Mouse (Mus musculus) hindbrain, embryonic 10.5 days (tissue): ENCODE data around the gene Ing1. TPM values are rescaled to one million over a fixed set of nuclear protein-coding genes. Genes with fewer than 3 reads are reported as not detected.
A peak's percentile ranks its signal among the peaks of the same experiment; 100 is the strongest.
"Not testable (repeated sequence)": the region's sequence is repeated elsewhere in the genome, so short reads cannot be mapped to it uniquely, and the experiment has no call there.

Experiments used
- DNase-seq: peaks from one replicate; pipeline ENCODE4 v3.0.0-alpha.2; 2017; ENCODE audit warnings: low spot score
- H3K27ac ChIP-seq: fragments of 300-500 bp; sonication (generic); 2 replicates; pipeline ENCODE4 v1.5.1; 2016; ENCODE audit warnings: mild to moderate bottlenecking, moderate library complexity
- H3K27me3 ChIP-seq: fragments of 300-500 bp; sonication (generic); 2 replicates; pipeline ENCODE4 v1.6.1; 2016; ENCODE audit warnings: mild to moderate bottlenecking; ENCODE audit not compliant: poor library complexity, insufficient read depth, severe bottlenecking
- H3K36me3 ChIP-seq: fragments of 300-500 bp; sonication (generic); 2 replicates; pipeline ENCODE4 v1.6.1; 2016; ENCODE audit warnings: mild to moderate bottlenecking, moderate library complexity
- H3K4me1 ChIP-seq: fragments of 300-500 bp; sonication (generic); replicated peaks from 2 replicates; pipeline ENCODE4 v1.6.1; 2016; ENCODE audit warnings: mild to moderate bottlenecking
- H3K4me3 ChIP-seq: fragments of 300-500 bp; sonication (generic); 2 replicates; pipeline ENCODE4 v1.5.1; 2016; ENCODE audit warnings: mild to moderate bottlenecking, moderate library complexity
- H3K9me3 ChIP-seq: fragments of 300-500 bp; sonication (generic); 2 replicates; pipeline ENCODE4 v1.6.1; 2016; ENCODE audit warnings: mild to moderate bottlenecking, moderate library complexity
- WGBS: fragments of 180-500 bp; shearing (Covaris S2); methylation state at CpG from one replicate; pipeline ENCODE4 v1.1.7; 2016; 5-methylcytosine and 5-hydroxymethylcytosine counted together
- polyA plus RNA-seq: library from polyadenylated mRNA; unstranded; fragments of >200 nt; fragmentation: Nextera tagmentation; extraction: Ambion mirVana; gene quantifications from 2 replicates; pipeline ENCODE4 v1.2.1, GENCODE M21; 2016

The Ing1 gene
- polyA plus RNA-seq, 1 experiment from 2014 or later, result 31.0 TPM

- no peaks in the 10 kb centered on the region for H3K27me3 ChIP-seq
- DNase-seq, result peak; percentile 99
- peaks cover 33% of the 10 kb centered on the region for H3K4me1 ChIP-seq
- peak overlapping the region; percentile 99 for H3K4me3 ChIP-seq
- no peaks in the 10 kb centered on the region for H3K9me3 ChIP-seq
- H3K27ac ChIP-seq, result peak overlapping the region; percentile 99
- WGBS, result under 1% methylated on average over 100 of the region's 103 CpGs
- peaks cover 8% of the 10 kb centered on the region for H3K36me3 ChIP-seq
Measured at GRCm38 (mm10) chr8:11555720-11556591, 585 bp downstream of the Ing1 start.

- Histone ChIP-seq H3K27me3 (no peaks in the 10 kb centered on the region), H3K36me3 (peaks cover 17% of the 10 kb centered on the region), H3K27ac (peak overlapping the region; percentile 99), H3K9me3 (no peaks in the 10 kb centered on the region), H3K4me3 (peak overlapping the region; percentile 99), H3K4me1 (peaks cover 30% of the 10 kb centered on the region)
- WGBS, result under 1% methylated on average over 85 of the region's 85 CpGs
- DNase-seq, result peak; percentile 59
Measured at GRCm38 (mm10) chr8:11556691-11557423, 1.5 kb downstream of the Ing1 start.

GRCm38 (mm10) chr8:11557424-11557767 lies 2.0 kb downstream of the Ing1 start:
- Histone ChIP-seq H3K4me1 (peaks cover 30% of the 10 kb centered on the region), H3K9me3 (no peaks in the 10 kb centered on the region), H3K4me3 (peak overlapping the region; percentile 99), H3K36me3 (peaks cover 22% of the 10 kb centered on the region), H3K27ac (peak overlapping the region; percentile 99), H3K27me3 (no peaks in the 10 kb centered on the region)
- under 1% methylated on average over 32 of the region's 32 CpGs for WGBS
- DNase-seq, result no peak

DNA sequence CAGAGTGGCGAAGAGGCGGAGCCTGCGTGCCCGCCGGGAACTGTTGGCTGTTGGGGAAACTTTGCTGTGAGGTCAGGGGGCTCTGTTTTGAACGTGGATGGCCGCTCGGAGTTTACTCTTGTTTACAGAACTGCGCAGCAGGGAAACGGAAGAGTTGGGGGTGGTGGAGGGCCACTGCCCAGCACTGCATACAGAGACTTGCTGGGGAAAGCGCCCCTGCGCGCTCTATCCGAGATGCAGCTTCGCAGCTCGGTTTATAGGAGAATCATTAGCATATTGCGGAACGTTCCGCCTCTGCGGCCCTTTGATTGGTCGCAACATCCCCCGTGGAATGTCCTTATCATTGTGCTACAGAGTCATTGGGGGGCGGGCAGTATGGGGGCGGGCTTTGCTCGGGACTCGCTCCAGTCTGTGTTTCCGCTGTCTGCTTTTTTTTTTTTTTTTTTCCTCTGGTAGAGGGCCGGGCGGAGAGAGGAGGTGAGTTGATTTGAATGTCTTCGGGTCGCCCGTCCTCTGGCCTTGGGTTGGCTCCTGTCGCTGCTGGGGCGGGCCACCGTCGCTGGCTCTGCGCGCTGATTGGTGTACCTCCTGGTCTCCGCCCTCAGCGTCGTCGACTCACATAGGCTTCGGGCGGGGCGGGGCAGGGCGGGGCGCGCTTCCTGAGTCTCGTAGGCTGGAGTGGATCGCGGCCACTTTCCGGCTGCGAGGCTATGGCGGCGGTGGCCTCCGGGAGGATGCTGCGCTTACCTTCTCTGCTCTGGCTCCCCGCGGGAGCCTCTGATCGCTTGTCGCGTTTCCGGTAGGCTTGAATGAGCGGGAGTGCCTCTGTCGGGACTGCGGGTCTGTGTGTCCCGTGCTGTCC lies 2.6 kb downstream of the Ing1 start:
- DNase-seq, result peak; percentile 99
- WGBS, result under 1% methylated on average over 67 of the region's 67 CpGs
- peak overlapping the region; percentile 99 for H3K4me3 ChIP-seq
- H3K36me3 ChIP-seq, result peaks cover 26% of the 10 kb centered on the region
- H3K4me1 ChIP-seq, result peaks cover 30% of the 10 kb centered on the region
- H3K9me3 ChIP-seq, result no peaks in the 10 kb centered on the region
- peak overlapping the region; percentile 99 for H3K27ac ChIP-seq
- H3K27me3 ChIP-seq, result no peaks in the 10 kb centered on the region

- H3K9me3 ChIP-seq, result peaks cover 4% of the 10 kb centered on the region
- H3K36me3 ChIP-seq, result peaks cover 41% of the 10 kb centered on the region
- WGBS, result 81% methylated on average over 3 of the region's 3 CpGs
- DNase-seq, result no peak
- H3K4me3 ChIP-seq, result peak overlapping the region; percentile 99; the same call in 1 of the 2 replicates
- H3K27ac ChIP-seq, result no peak overlapping the region
- H3K4me1 ChIP-seq, result peaks cover 25% of the 10 kb centered on the region
- H3K27me3 ChIP-seq, result no peaks in the 10 kb centered on the region
Measured at GRCm38 (mm10) chr8:11559511-11559910, 4.1 kb downstream of the Ing1 start.

DNA sequence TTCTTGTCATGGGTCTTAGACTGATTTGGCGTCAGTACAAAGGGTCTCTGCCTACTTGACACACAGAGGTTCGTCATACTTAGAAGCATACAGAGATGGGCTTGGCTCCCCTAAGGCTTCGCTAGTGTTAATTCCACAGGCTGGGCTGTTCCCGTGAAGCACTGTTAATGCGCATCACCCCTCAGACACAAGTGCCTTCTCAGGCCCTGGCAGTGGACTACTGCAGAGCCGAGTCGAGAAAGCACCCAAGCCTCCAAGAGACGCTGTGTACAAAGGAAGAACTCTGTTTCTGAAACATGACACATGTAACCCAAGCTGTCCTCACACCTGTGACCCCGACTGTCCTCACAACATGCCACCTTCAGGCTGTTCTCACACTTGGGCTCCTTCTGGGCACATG lies 4.8 kb downstream of the Ing1 start:
- WGBS, result 88% methylated on average over 9 of the region's 9 CpGs
- Histone ChIP-seq H3K4me1 (peaks cover 18% of the 10 kb centered on the region), H3K36me3 (peaks cover 48% of the 10 kb centered on the region), H3K9me3 (peaks cover 5% of the 10 kb centered on the region), H3K27ac (no peak overlapping the region), H3K27me3 (no peaks in the 10 kb centered on the region), H3K4me3 (no peak overlapping the region)
- no peak for DNase-seq

- Histone ChIP-seq H3K4me3 (no peak overlapping the region), H3K27ac (no peak overlapping the region), H3K9me3 (peaks cover 5% of the 10 kb centered on the region), H3K4me1 (peaks cover 10% of the 10 kb centered on the region), H3K27me3 (no peaks in the 10 kb centered on the region), H3K36me3 (peaks cover 87% of the 10 kb centered on the region)
- no peak for DNase-seq
- 89% methylated on average over 5 of the region's 5 CpGs for WGBS
Measured at GRCm38 (mm10) chr8:11564236-11564635, 8.9 kb downstream of the Ing1 start.

DNA sequence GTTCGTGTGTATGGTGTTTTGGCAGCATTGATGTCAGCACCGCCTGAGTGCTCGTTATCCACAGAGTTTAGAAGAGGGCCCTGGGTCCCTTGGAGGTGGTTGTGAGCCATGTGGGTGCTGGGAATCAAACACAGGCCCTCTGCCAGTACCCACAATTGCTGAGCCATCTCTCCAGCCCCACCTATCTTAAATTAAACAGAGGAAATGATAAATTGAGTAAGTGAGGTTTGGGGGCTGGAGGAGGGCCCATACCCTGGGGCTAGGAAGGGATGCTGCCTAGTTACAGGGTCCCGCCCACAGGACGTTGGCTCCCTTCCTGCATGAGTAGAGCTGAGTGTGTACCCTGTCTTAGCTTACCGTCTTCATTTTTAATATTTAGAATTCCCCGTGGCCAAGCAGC lies 9.3 kb downstream of the Ing1 start:
- DNase-seq, result no peak
- Histone ChIP-seq H3K27ac (no peak overlapping the region), H3K9me3 (peaks cover 5% of the 10 kb centered on the region), H3K27me3 (no peaks in the 10 kb centered on the region), H3K4me1 (peaks cover 5% of the 10 kb centered on the region), H3K36me3 (peaks cover 88% of the 10 kb centered on the region), H3K4me3 (no peak overlapping the region)
- 91% methylated on average over 7 of the region's 7 CpGs for WGBS

- Histone ChIP-seq H3K4me1 (peaks cover 11% of the 10 kb centered on the region; the same call in 1 of the 2 replicates), H3K36me3 (peaks cover 68% of the 10 kb centered on the region)
- 93% methylated on average over 2 of the region's 2 CpGs for WGBS
- H3K9me3 ChIP-seq, H3K27ac ChIP-seq, H3K27me3 ChIP-seq, H3K4me3 ChIP-seq, DNase-seq: not testable (repeated sequence)
Measured at GRCm38 (mm10) chr8:11568193-11568592, 12.8 kb downstream of the Ing1 start.

GRCm38 (mm10) chr8:11569260-11570097 lies 14.1 kb downstream of the Ing1 start:
- no peak for DNase-seq
- H3K27ac ChIP-seq, result no peak overlapping the region

GRCm38 (mm10) chr8:11570742-11571141 lies 15.4 kb downstream of the Ing1 start:
- Histone ChIP-seq H3K27ac (no peak overlapping the region), H3K9me3 (no peaks in the 10 kb centered on the region), H3K36me3 (peaks cover 42% of the 10 kb centered on the region), H3K4me3 (no peak overlapping the region), H3K4me1 (peaks cover 21% of the 10 kb centered on the region), H3K27me3 (no peaks in the 10 kb centered on the region)
- DNase-seq, result no peak
- 94% methylated on average over 4 of the region's 4 CpGs for WGBS

More at GRCm38 (mm10) chr8:11569260-11570097, 14.1 kb downstream of the Ing1 start:
- Histone ChIP-seq H3K4me3 (no peak overlapping the region), H3K27me3 (no peaks in the 10 kb centered on the region), H3K36me3 (peaks cover 55% of the 10 kb centered on the region), H3K9me3 (peaks cover 2% of the 10 kb centered on the region), H3K4me1 (peaks cover 12% of the 10 kb centered on the region; the same call in 1 of the 2 replicates)
- 88% methylated on average over 22 of the region's 22 CpGs for WGBS

- no peak for DNase-seq
- 91% methylated on average over 10 of the region's 10 CpGs for WGBS
- no peaks in the 10 kb centered on the region for H3K27me3 ChIP-seq
Measured at GRCm38 (mm10) chr8:11571950-11572349, 16.6 kb downstream of the Ing1 start.

More at GRCm38 (mm10) chr8:11571950-11572349, 16.6 kb downstream of the Ing1 start:
- Histone ChIP-seq H3K4me3 (no peak overlapping the region), H3K4me1 (peaks cover 24% of the 10 kb centered on the region), H3K27ac (no peak overlapping the region; the same call in 1 of the 2 replicates), H3K36me3 (peaks cover 30% of the 10 kb centered on the region), H3K9me3 (no peaks in the 10 kb centered on the region)
